Mouse (Mus musculus): ENCODE results near the gene Gm4969.

The Gm4969 gene

DNA sequence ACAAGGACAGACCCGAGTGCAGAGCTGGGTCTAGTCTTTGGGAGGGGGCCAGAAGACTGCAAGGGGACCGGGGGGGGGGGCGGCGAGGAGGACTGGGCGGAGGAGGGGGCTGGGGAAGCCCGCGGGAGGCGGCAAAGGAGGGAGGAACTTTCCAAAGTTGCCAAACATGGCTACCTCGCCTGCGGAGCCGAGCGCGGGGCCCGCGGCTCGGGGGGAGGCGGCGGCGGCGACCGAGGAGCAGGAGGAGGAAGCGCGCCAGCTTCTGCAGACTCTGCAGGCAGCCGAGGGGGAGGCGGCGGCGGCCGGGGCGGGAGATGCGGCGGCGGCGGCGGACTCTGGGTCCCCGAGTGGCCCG, 23.7 kb downstream of the Gm4969 start, which contains the start of gene Six5:
Six5 (plus strand) TSS at position 124 of the 355 bp plus-strand sequence.
- in situ Hi-C loops (cut with MboI, MseI): loop anchor here (5.0 kb wide), 1 partner anchor 182 kb away; the partner anchor contains the start of gene Ccdc61

DNA sequence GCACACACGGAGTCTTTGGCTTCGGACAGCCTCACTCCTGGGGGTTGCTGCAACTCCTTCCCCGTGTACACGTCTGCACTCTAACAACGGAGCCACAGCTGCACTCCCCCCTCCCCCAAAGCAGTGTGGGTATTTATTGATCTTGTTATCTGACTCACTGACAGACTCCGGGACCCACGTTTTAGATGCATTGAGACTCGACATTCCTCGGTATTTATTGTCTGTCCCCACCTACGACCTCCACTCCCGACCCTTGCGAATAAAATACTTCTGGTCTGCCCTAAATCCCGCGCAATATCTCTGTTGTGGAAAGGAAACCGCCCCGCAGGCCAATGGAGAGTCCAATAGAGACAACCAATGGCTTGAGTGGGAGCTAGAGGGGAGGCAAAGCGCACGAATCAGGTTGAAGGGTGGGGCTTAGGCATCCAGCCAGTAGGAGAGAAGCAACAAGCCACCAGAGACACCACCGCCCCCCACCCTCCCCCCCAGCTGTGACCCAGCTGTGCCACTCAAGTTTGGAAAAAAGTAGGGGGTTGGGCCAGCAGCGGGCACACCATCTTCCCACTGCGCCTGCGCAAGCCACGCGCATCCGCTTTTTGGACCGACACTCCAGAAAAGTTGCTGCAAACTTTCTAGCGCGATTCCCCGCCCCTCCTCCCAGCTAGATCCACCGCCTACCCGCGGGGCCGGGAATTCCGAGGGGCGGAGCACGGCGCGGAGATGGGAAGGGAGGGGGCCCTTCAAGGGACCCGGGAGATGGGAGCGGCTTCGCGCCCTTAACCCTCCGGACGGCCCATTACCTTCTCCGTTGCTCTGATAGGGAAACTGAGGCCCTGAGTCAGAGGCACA, 24.4 kb downstream of the Gm4969 start:
- in situ Hi-C loops (cut with MboI, MseI): loop anchor here (5.0 kb wide), 1 partner anchor 181 kb away; the partner anchor contains the start of gene Ccdc61

DNA sequence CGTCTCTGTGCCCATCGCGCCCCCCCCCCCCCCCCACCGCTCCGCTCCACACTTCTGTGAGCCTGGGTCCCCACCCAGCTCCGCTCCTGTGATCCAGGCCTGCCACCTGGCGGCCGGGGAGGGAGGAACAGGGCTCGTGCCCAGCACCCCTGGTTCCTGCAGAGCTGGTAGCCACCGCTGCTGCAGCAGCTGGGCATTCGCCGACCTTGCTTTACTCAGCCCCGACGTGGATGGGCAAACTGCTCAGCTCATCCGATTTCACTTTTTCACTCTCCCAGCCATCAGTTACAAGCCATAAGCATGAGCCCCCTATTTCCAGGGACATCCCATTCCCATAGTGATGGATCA, 25.0 kb downstream of the Gm4969 start:
- in situ Hi-C loops (cut with MboI, MseI): loop anchor here (5.0 kb wide), 1 partner anchor 181 kb away; the partner anchor contains the start of gene Ccdc61

DNA sequence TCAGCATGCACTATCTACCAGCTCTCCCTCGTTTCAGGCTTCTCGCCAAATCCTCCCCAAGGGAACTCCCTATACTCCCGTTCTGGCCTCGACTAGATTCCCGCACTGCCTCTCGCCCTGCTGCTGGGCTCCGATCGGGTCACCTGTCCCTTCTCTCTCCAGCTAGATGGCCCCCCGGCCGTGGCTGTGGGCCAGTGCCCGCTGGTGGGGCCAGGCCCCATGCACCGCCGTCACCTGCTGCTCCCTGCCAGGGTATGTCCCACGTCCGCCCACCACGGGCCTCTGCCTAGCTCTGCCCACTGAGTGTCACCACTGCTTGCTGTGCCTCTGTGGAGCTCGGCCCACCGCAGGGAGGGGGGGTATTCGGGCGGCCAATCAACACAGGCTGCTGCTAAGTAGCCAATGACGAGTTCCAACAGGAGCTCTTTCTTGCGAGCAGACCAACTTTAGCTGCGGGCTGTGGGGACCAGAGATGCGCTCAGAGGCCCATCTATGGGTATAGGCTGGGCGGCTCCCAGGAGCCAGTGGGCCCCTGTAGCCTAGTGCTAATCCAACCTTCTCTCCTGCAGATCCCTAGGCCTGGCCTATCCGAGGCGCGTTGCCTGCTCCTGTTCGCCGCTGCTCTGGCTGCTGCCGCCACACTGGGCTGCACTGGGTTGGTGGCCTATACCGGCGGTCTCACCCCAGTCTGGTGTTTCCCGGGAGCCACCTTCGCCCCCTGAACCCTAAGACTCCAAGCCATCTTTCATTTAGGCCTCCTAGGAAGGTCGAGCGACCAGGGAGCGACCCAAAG, 25.6 kb downstream of the Gm4969 start:
- in situ Hi-C loops (cut with MboI, MseI): loop anchor here (5.0 kb wide), 1 partner anchor 180 kb away; the partner anchor contains the start of gene Ccdc61

DNA sequence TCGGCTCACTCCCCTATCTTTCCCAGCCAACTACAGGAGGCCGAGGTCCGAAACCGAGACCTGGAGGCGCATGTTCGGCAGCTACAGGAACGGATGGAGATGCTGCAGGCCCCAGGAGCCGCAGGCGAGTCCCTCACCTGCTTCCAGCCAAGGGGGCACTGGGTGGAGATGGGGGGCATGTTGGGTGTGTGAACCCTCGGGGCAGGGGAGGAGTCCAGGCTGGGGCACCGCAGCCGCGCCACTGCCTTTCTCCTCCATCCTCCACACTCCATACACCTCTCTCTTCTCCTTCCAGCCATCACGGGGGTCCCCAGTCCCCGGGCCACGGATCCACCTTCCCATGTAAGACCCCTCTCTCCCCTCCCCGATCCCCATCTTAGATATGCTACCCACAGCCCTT, 26.3 kb downstream of the Gm4969 start:
- in situ Hi-C loops (cut with MboI, MseI): loop anchor here (5.0 kb wide), 1 partner anchor 180 kb away; the partner anchor contains the start of gene Ccdc61

DNA sequence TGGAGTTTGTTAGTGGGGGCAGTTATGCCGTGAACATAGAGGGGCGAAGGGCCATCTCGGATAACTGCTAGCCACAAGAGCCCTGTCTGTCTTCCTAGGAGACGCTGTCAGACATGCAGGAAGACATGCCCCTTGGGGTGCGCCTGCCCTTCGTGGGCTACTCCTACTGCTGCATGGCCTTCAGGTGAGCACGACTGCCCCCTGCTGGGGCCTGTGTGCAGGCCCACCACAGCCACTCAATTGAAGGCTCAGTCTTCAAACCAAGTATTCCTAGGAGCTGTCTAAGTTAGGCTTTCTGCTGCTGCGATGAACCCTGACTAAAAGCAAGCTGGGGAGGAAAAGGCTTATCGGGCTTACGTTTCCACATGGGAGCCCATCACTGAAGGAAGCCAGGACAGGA, 29.4 kb downstream of the Gm4969 start:
- in situ Hi-C loops (cut with MboI, MseI): no loop called here

DNA sequence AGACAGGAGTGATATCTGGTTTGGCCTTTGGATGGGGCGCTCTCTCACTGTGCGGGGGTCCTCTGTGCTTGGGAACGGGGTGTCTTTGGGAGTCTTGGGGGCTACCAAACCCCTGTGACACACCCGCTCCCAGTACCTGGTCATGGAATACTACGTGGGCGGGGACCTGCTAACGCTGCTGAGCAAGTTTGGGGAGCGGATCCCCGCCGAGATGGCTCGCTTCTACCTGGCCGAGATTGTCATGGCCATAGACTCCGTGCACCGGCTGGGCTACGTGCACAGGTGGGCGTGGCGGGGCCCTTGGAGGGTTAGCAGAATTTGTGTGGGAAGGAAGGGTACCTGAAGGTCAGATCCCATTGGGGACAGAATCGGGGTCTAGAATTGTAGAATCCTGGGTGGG, 31.4 kb downstream of the Gm4969 start:
- in situ Hi-C loops (cut with MboI, MseI): no loop called here

DNA sequence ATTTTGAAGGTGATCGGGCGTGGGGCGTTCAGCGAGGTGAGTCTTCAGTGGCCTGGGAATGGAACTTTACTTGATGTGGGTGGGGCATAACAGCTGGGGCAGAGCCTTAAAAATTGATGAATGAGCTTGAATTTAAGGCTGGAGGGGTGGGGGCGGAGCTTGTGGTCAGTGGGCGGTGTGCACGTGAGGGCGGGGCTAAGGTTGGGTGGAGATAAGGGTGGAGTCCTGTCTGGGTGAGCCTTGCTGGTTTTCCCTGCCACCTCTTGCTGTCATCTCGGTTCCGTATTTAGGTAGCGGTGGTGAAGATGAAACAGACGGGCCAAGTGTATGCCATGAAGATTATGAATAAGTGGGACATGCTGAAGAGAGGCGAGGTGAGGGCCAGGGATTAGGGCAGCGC, 32.1 kb downstream of the Gm4969 start:
- in situ Hi-C loops (cut with MboI, MseI): no loop called here

DNA sequence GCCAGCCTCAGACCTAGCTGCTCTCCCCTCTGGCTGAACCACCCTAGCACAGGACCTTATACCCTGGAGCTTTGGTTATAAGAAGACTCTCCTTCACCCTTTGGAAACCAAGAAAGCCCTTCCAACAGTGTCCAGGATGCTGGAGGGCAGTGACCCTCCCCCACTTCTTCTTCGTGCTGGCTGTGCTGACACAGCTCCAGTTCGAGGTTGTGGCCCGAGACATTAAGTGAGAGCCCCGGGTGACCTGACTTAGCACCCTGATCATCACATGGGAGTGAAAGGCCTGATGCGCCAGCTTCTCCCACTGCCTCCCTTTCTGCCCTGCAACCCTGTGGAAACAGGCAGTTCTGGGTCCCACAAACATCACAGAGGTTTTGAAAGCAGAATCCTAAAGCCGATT, 32.7 kb downstream of the Gm4969 start:
- in situ Hi-C loops (cut with MboI, MseI): no loop called here

DNA sequence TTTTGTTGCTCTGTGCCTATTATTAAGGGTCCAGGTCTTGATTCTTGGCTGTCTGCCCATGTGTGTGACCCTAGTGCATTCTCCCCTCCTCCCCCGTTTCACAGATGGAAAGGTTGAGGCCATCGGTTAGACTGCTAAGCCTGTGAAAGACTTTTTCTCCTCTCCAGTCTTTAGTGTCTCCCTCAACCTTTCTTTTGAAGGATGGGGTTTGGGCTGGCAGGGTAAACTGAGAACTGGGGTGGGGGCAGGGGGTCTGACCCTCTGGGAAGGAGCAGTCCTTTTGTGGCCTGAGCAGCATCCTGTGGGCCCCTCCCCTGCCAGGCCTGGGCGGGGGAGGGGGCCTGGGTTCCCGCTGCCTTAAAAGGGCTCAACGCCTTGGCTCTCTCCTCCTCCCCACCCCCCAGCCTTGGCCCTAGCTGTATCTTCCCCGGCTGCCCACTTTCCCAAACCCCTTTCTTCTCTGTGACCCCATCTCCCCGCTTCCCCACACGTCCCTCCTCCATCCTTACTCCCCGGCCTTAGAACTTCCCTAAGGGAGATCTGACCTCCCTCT, 33.2 kb downstream of the Gm4969 start:
- in situ Hi-C loops (cut with MboI, MseI): no loop called here

DNA sequence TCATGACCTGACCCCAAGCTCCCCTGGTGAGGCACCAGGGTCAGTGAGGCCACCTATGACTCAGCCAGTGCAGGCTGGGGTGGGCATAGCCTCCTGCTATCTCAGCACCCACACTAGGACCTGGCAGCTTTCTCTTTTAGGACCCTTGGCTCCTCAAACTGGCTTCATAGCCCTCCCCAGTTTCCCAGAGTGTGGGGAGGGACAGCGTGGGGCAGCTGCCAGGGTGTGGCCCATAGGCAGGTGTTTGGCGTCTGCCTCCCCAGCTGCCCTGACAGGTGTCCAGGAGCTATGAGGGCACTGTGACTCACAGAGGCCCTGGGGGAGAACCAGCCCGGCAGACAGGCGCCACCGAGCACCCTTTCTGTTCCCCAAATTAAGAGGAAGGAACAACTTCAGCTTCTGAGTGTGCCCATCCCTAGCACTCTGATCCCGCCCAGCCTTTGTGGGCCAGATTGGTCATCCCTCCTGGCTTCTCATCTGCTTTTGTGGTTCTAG, 33.8 kb downstream of the Gm4969 start:
- in situ Hi-C loops (cut with MboI, MseI): no loop called here

DNA sequence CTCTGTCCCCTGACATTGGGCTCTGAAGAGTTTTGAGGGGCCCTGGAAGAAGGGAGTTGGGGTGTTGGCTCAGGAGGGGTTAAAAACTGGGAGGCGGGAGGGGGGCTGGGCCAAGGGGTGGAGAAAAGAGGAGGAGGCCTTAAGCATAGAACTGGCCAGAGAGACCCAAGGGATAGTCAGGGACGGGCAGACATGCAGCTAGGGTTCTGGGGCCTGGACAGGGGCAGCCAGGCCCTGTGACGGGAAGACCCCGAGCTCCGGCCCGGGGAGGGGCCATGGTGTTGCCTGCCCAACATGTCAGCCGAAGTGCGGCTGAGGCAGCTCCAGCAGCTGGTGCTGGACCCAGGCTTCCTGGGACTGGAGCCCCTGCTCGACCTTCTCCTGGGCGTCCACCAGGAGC, 34.5 kb downstream of the Gm4969 start, which contains the start of gene Dmpk:
Dmpk (plus strand) TSS at position 149 of the 400 bp plus-strand sequence.
- in situ Hi-C loops (cut with MboI, MseI): no loop called here

DNA sequence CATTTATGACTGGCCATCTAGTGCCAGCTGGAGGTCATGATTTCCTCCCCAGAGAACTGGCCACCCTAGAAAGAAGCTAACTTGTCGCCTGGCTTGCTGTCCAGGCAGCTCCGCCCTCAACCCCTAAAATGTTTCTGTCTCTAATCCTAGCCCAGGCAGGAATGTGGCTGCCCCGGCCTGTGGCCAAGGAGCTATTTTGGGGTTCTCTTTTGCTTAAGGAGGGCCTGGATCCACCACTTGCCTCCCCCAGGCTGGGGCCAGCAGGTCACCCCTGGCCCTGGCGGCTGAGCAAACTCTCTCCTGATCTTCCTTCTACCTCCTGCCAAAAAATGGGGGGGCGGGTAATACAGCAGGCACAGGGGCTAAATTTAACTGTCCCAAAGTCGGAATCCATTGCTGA, 35.1 kb downstream of the Gm4969 start:
- in situ Hi-C loops (cut with MboI, MseI): no loop called here

DNA sequence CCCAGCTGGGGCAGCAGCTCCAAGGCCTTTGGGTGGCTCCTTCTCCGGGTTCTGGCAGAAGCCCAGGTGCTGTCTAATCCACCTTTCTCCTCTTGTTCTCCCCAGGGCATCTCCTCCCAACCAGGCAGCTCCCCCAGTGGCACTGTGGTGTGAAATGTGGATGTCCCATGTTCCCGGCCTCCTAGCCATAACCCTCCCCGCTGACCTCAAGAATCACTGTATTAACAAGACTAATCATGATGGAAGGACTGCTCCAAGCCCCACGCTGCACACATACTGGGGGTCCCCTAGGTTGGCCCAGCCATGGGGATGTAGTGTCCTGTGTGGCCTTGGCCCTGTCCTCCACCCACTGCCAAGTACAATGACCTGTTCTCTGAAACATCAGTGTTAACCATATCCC, 36.0 kb downstream of the Gm4969 start:
- in situ Hi-C loops (cut with MboI, MseI): no loop called here

DNA sequence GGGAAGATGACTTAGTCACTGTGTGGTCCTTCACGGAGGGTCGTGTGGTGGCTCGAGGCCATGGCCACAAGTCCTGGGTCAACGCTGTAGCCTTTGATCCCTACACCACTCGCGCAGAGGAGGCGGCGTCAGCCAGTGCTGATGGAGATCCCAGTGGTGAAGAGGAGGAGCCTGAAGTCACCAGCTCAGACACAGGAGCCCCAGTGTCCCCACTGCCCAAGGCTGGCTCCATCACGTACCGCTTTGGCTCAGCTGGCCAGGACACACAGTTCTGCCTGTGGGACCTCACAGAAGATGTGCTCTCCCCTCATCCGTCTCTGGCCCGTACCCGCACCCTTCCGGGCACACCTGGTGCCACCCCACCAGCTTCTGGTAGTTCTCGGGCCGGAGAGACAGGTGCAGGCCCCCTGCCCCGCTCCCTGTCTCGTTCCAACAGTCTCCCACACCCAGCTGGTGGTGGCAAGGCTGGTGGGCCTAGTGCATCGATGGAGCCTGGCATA, 37.7 kb downstream of the Gm4969 start:
- in situ Hi-C loops (cut with MboI, MseI): no loop called here

DNA sequence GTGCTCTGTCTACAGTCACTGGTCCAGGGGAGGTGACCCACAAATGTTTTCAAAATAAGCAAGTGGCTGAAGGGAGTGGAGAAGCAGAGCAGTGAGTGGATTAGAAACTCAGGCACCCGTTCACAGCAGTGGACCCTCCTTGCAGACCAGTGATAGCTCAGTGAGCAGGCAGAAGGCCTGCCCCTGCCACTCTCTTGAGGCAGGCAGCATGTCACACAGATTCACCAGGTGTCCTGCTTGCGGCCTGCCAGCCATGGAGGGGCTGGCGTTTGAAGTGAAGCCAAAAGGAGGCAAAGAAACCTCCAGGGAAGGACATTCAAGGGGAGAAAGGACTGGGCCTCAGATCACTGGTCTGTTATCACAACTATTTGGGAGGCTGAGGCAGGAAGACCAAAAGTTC, 39.4 kb downstream of the Gm4969 start:
- in situ Hi-C loops (cut with MboI, MseI): no loop called here

DNA sequence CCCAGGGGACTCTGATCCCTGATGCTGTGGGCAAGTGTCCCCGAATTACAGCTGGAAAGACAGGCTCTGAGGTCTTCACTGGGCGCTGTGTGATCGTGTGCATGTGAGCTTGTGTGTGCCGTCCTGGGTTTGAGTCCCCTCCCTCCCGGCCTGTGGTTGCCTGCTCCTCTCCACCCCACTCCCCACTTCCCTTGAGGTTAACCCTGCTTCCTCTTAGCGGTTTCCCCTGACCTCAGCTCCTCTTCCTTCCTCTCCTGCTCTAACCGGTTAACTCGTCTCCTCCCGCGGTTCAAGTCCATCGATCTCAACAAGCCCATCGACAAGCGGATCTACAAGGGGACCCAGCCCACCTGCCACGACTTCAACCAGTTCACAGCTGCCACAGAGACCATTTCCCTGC, 40.4 kb downstream of the Gm4969 start:
- in situ Hi-C loops (cut with MboI, MseI): no loop called here

DNA sequence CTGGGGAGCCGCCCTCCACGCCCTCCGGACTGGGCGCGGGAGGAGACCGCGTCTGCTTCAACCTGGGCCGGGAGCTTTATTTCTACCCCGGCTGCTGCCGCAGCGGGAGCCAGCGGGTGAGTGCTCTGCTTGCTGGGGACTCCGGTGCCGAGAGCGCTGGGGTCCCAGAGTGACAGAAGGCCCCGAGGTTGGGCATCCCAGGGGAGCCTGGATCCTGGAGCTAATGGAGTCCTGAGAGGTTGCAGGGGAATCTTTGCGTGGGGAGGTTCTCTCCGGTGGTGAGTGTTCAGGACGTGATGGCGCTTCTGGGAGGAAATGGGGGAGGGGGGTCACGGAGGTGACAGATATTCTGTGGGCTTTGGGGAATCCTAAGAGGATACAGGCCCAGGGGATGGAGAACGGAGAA, 41.6 kb downstream of the Gm4969 start:
- in situ Hi-C loops (cut with MboI, MseI): no loop called here

DNA sequence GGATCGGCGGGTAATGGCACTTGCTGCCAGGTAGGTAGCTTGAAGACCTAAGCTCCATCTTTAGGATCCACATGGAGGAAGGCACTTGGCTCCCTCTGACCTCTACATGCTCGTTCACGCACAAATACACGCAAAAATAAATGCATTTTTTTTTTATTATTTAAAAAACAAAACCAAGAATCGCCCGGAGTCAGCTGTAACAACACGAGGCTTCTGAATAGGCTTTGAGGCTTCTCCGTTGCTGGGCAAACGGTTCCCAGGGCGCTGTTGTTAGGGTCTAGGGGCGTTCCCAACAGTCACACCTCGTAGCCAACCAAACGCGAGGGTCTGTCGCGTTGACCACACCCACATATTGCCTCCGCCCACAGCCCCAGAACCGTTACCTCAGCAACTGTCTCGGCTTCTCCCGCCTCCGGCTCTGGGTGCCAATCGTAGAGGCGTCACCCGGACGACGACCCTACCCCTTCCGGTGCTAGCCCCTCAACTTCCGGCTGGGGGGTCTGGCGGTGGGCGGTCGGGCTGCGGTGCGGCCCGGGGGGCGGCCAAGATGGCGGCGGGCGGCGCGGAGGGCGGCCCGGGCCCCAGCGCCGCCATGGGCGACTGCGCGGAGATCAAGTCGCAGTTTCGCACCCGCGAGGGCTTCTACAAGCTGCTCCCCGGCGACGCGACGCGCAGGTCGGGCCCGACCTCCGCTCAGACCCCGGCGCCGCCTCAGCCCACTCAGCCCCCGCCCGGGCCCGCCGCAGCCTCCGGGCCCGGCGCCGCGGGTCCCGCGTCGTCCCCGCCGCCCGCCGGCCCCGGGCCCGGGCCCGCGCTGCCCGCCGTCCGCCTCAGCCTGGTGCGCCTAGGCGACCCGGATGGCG, 42.2 kb downstream of the Gm4969 start, which contains the start of gene Dmwd:
Dmwd (plus strand) TSS at position 505 of the 863 bp plus-strand sequence.
- in situ Hi-C loops (cut with MboI, MseI): no loop called here

DNA sequence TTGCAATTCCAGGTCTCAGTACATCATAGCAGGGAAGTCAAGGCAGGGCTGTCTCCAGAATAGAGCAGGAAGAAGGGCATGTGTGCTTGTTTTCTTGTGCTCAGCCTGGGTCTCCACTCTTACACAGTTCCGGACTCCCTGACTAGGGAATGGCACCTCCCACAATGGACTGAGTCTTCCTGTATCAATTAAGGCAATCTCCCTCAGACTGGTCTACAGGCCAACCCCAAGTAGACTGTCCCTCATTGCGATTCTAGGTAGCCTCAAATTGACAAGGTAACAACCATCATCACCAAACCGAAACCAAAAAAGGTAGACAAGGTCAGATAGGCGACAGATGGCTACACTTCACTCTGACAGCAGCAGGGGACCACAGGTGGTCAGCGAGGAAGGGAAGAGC, 42.9 kb downstream of the Gm4969 start:
- in situ Hi-C loops (cut with MboI, MseI): no loop called here

DNA sequence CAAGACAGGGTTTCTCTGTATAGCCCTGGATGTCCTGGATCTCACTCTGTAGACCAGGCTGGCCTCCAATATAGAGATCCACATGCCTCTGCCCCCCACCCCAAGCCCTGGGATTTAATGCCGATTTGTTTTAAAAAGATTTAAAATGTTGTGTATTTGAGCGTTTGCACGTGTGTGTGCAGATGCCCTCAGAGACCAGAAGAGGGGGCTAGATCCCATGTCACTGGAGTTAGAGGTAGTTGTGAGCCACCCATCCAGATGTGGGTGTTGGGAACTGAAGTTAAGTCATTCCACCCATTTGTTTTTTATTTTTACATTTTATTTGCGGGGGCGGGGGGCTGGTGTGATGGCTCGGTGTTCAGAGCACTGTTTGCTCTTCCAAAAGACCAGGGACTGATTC, 43.7 kb downstream of the Gm4969 start:
- in situ Hi-C loops (cut with MboI, MseI): no loop called here

Measured in regulatory T cell (primary cell).